Mouse (Mus musculus) natural killer cell, adult 2 months (primary cell): ENCODE data around the gene Jmjd1c.

Experiments
- DNase-seq, 2 experiments: peaks; one replicate each; pipeline ENCODE4 v3.0.0; 2022; ENCODE audit warnings: low spot score in 2 of 2

Jmjd1c gene

GRCm38 (mm10) chr10:67095798-67096620, at the start of gene Jmjd1c:
Gene Jmjd1c, plus strand, starts transcription at chr10:67096125.
- DNase-seq = peak; percentile 54 to 64

- no peak for DNase-seq
These were observed 47.9 kb upstream of the Jmjd1c start for GRCm38 (mm10) chr10:67047712-67048645.

- DNase-seq = peak; percentile 18 to 33
These were observed 46.9 kb upstream of the Jmjd1c start for GRCm38 (mm10) chr10:67048871-67049615.

GRCm38 (mm10) chr10:67049621-67050020, 46.3 kb upstream of the Jmjd1c start:
- DNase-seq = no peak

- no peak for DNase-seq
These were observed 45.2 kb upstream of the Jmjd1c start for GRCm38 (mm10) chr10:67050766-67051165.

- no peak for DNase-seq
These were observed 44.5 kb upstream of the Jmjd1c start for GRCm38 (mm10) chr10:67051466-67051865.

- no peak for DNase-seq
These were observed 43.5 kb upstream of the Jmjd1c start for GRCm38 (mm10) chr10:67052429-67052828.

- DNase-seq = no peak
These were observed 42.5 kb upstream of the Jmjd1c start for GRCm38 (mm10) chr10:67053475-67053874.

- DNase-seq = no peak
These were observed 39.8 kb upstream of the Jmjd1c start for GRCm38 (mm10) chr10:67055867-67056856.

GRCm38 (mm10) chr10:67057208-67057607, 38.7 kb upstream of the Jmjd1c start:
- DNase-seq = no peak

GRCm38 (mm10) chr10:67057696-67058095, 38.2 kb upstream of the Jmjd1c start:
- DNase-seq = no peak

- DNase-seq = no peak
These were observed 37.6 kb upstream of the Jmjd1c start for GRCm38 (mm10) chr10:67058297-67058696.

GRCm38 (mm10) chr10:67058702-67059101, 37.2 kb upstream of the Jmjd1c start:
- no peak for DNase-seq

- DNase-seq = no peak
These were observed 34.5 kb upstream of the Jmjd1c start for GRCm38 (mm10) chr10:67061367-67061801.

GRCm38 (mm10) chr10:67061823-67062222, 34.1 kb upstream of the Jmjd1c start:
- no peak for DNase-seq

GRCm38 (mm10) chr10:67065277-67065887, 30.5 kb upstream of the Jmjd1c start:
- peak; percentile 16 to 35 for DNase-seq

- DNase-seq = no peak
These were observed 30.0 kb upstream of the Jmjd1c start for GRCm38 (mm10) chr10:67065927-67066326.

- DNase-seq = no peak
These were observed 29.5 kb upstream of the Jmjd1c start for GRCm38 (mm10) chr10:67066421-67066820.

GRCm38 (mm10) chr10:67069013-67069412, 26.9 kb upstream of the Jmjd1c start:
- DNase-seq = peak; percentile 47 to 66

GRCm38 (mm10) chr10:67071389-67071788, 24.5 kb upstream of the Jmjd1c start:
- peak in 1 of 2 experiments; percentile 17 for DNase-seq
